Mouse (Mus musculus): Measurements from ENCODE around the gene Dgkh.
A peak's percentile ranks its signal among the peaks of the same experiment; 100 is the strongest.

The Dgkh gene

GRCm38 (mm10) chr14:78536281-78537165, 196.1 kb downstream of the Dgkh start, which contains the start of gene Akap11:
Gene Akap11 (minus strand): TSS chr14:78536808.
- peak; percentile 96 for DNase-seq (ENCODE audit: low read depth)

- no peak for DNase-seq (ENCODE audit: low read depth)
Measured at GRCm38 (mm10) chr14:78535366-78535765, 197.2 kb downstream of the Dgkh start.

- no peak for DNase-seq (ENCODE audit: low read depth)
Measured at GRCm38 (mm10) chr14:78534651-78535050, 197.9 kb downstream of the Dgkh start.

- no peak for DNase-seq (ENCODE audit: low read depth)
Measured at GRCm38 (mm10) chr14:78533701-78534100, 198.9 kb downstream of the Dgkh start.

GRCm38 (mm10) chr14:78532345-78532744, 200.2 kb downstream of the Dgkh start:
- no peak for DNase-seq (ENCODE audit: low read depth)

GRCm38 (mm10) chr14:78530256-78530655, 202.3 kb downstream of the Dgkh start:
- no peak for DNase-seq (ENCODE audit: low read depth)

DNA sequence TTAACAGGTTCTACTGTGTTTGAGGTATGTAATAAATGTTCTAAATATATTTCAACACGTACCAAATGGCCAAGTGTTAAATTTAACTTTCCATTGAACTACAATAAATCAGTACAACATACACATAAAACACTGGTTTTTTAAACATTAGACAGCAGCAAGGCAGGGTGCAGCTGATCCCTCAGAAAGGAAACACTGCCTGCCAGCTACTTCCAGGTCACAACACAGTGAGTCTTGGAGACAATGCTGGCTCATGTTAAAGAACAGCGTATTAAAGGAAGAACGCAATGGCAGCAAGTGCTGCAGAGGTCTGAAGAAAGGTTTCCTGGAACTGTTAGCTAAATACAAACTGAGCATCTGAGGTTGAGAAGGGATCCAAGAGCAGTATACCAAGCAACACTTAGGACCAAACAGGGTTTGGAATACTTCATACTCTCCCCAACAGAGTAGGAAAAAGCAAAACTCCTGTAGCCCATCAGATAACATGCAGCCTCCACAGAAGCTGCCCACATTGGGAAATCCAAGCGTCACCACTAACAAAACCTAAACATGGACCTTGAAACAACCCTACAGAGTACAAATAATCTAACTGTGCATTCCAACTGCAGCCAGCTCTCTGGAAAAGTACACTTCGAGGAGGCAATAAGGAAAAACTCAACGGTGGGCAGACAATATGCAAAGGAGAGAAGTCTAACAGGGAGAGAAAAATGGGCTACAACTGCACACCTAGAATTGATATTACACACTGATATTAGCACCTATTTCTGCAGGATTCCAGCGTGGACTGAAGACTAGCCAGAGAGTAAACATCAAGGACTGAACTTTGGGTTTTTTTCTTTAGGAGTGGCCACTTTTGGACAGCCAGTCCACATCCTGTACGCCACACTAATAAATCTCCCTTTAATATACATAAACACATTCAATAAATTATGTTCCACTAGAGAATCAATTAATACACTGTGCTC, 203.8 kb downstream of the Dgkh start:
- DNase-seq (ENCODE audit: low read depth), result no peak

GRCm38 (mm10) chr14:78526907-78527306, 205.7 kb downstream of the Dgkh start:
- no peak for DNase-seq (ENCODE audit: low read depth)

DNA sequence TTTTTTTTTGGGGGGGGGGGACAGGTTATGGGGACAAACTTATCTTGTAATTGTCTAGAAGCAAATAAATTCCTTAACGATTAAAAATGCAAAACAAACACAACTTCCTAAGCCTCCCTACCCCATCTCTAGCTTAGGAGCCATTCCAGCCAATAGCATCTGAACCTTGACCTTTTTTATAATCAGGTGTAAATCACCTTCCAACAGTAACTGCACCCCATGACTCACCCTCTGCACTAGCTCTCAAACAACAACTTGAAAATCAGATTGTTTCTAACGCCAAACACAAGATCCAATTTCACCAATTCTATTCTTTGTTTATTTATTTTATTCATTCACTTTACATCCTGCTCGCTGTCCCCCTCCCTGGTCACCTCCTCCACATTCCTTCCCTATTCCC, 206.1 kb downstream of the Dgkh start:
- no peak for DNase-seq (ENCODE audit: low read depth)

- no peak for DNase-seq (ENCODE audit: low read depth)
Measured at GRCm38 (mm10) chr14:78525611-78526457, 206.7 kb downstream of the Dgkh start.

DNA sequence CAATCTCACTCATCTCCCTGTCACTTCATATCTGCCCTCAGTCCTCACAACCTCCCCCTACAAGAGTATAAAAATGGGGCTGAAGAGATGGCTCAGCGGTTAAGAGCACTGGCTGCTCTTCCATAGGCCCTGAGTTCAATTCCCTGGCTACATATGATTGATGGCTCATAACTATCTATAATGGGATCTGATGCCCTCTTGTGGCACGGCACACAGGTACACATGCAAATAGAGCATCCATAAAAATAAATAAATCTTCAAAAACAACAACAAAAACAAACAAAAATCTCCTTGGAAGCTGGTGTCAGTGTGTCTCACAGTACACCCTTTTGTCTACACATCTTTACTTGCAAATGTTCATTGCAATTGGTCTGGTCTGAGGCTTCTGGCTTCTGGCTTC, 207.5 kb downstream of the Dgkh start:
- no peak for DNase-seq (ENCODE audit: low read depth)

GRCm38 (mm10) chr14:78510713-78511112, 221.9 kb downstream of the Dgkh start:
- peak; percentile 19 for DNase-seq (ENCODE audit: low read depth)

DNA sequence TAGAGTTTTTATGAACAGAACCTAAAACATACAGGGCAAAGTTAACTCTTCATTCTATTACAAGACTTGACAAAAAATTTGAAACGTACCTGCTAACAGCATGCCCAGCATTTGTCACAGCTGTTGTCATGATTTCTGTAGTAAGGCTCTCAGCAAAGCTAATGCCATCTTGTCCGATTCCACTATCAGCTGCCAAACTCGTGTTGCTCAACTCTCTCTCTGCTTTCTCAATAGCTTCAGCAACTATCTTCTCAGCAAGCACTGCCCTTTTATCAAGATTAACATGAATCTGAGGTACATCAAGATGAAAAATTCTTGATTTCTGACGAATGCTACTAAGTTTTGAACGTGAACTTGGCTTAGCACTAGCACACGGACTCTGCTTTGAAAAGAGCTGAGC, 222.8 kb downstream of the Dgkh start:
- peak; percentile 23 for DNase-seq (ENCODE audit: low read depth)
